Mouse (Mus musculus) hindbrain, postnatal 0 days (tissue): ENCODE results near the gene Lrba. TPM values are rescaled to one million over a fixed set of nuclear protein-coding genes. Genes with fewer than 3 reads are reported as not detected.
A peak's percentile ranks its signal among the peaks of the same experiment; 100 is the strongest.

ENCODE experiments used
- ATAC-seq: fragments of 200-750 bp; cut with Nextera tagmentation; 2 replicates; pipeline ENCODE4 v1.8.0; 2017; ENCODE audit warnings: mild to moderate bottlenecking, moderate TSS enrichment, moderate library complexity
- DNase-seq: peaks from one replicate; pipeline ENCODE4 v3.0.0-alpha.2; 2015; ENCODE audit warnings: low spot score
- H3K27ac ChIP-seq: fragments of 300-500 bp; sonication (generic); 2 replicates; pipeline ENCODE4 v1.5.1; 2014; ENCODE audit warnings: mild to moderate bottlenecking
- H3K27me3 ChIP-seq: fragments of 300-500 bp; sonication (generic); 2 replicates; pipeline ENCODE4 v1.6.1; 2014; ENCODE audit warnings: low read length, mixed read lengths; ENCODE audit not compliant: insufficient read depth
- H3K36me3 ChIP-seq: fragments of 300-500 bp; sonication (generic); 2 replicates; pipeline ENCODE4 v1.6.1; 2014; ENCODE audit warnings: low read length, mixed read lengths; ENCODE audit not compliant: insufficient read depth
- H3K4me1 ChIP-seq: fragments of 300-500 bp; sonication (generic); 2 replicates; pipeline ENCODE4 v1.6.1; 2014; ENCODE audit warnings: antibody characterized with exemption, low read length, mixed read lengths; ENCODE audit not compliant: insufficient read depth
- H3K4me2 ChIP-seq: fragments of 300-500 bp; sonication (generic); 2 replicates; pipeline ENCODE4 v1.6.1; 2014; ENCODE audit warnings: low read depth, mild to moderate bottlenecking, low read length, moderate library complexity, mixed read lengths
- H3K4me3 ChIP-seq: fragments of 300-500 bp; sonication (generic); 2 replicates; pipeline ENCODE4 v1.5.1; 2014; ENCODE audit warnings: low read length
- H3K9ac ChIP-seq: fragments of 300-500 bp; sonication (generic); replicated peaks from 2 replicates; pipeline ENCODE4 v1.6.1; 2014; ENCODE audit warnings: mild to moderate bottlenecking, low read length, moderate library complexity, mixed read lengths
- H3K9me3 ChIP-seq: fragments of 300-500 bp; sonication (generic); 2 replicates; pipeline ENCODE4 v1.6.1; 2016; ENCODE audit warnings: low read length, mixed read lengths
- CTCF ChIP-seq: IDR thresholded peaks from 2 replicates; pipeline ENCODE4 v1.5.1; 2016; ENCODE audit warnings: antibody characterized with exemption, control low read depth, low read depth
- WGBS: fragments of 180-500 bp; shearing (Covaris S2); extraction: QIAGEN DNeasy Blood & Tissue Kit; methylation state at CpG from one replicate; pipeline ENCODE4 v1.1.7; 2014; 5-methylcytosine and 5-hydroxymethylcytosine counted together
- polyA plus RNA-seq: library from polyadenylated mRNA; unstranded; fragments of >200 nt; fragmentation: Nextera tagmentation; extraction: Ambion mirVana; gene quantifications from 2 replicates; pipeline ENCODE4 v1.2.1, GENCODE M21; 2015
- total RNA-seq: library from RNA; depleted of rRNA; stranded (reverse); fragments of >200 nt; gene quantifications from 2 replicates; pipeline ENCODE4 v1.2.3, GENCODE M21; 2014

Gene Lrba
- total and polyA plus RNA-seq, 2 experiments from 2014 or later: 5.5 to 36.6 TPM

DNA sequence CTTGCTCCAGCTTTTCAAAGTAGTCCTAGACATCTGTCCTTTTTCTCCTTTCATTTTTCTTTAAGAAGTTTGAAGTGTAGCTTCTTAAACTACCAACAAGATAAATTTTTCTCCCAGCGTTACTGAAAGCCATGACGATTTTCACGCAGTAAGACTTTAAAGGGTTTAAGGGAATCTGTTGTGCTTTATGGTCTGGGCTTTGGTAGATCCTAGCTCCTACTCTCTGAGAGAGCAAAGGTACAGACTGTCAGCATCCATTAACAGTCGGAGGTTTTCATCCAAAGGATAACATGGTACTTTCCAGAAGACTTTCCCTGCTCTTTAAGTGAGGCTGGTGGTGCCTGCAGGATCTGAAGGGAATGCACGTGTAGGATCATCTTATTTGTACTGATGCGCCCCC, 544.5 kb downstream of the Lrba start:
- Histone ChIP-seq H3K36me3 (no peaks in the 10 kb centered on the region), H3K4me2 (0 out of 2 replicates have a peak overlapping the region, but pooled peaks have one; percentile 10), H3K27me3 (no peaks in the 10 kb centered on the region), H3K9me3 (no peaks in the 10 kb centered on the region), H3K9ac (no peak overlapping the region), H3K4me1 (peaks cover 4% of the 10 kb centered on the region; the same call in 1 of the 2 replicates), H3K4me3 (no peak overlapping the region), H3K27ac (0 out of 2 replicates have a peak overlapping the region, but pooled peaks have one; percentile 20)
- DNase-seq (no peak), ATAC-seq (no peak)
- WGBS: 56% methylated on average over 6 of the region's 6 CpGs
- no peak for TF ChIP-seq CTCF

DNA sequence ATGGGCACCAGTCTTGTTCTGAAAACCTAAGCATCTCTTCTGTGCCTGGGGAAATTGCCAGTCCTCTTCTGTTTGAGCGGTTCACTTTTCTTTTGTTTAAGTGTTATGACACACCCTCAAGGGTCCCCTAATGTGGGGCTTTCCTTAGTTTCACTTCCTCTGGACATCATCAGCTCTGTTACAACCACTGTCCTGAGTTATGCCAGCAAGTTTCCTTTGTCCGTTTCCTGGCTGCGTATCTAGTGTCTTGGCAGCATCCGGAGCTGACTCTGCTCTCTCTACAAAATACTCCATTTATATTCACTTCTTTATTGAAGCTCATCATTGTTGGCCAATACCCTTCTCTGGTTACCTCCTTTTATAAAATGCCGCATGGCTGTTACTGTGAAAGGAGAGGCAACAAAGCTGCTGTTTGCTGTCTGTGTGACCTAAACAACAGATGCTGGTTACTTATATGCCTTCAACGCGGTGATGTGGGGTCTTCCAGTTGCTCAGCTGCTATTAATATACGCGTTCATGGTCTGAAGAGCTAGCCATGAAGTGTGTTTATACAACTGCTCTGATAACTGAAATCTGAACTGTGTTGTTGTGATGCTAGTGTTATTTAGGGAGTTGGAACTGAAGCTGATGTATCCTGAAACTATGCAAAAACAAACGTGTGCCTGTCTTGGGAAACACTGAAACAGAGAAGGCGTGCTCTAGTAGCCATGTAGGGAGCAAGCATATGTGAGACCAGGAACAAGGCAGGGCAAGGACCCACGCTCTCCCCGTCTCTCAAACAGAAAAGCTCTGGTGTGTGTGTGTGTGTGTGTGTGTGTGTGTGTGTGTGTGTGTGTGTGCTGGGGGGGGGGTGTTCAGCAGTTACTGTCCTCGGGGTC, 550.3 kb downstream of the Lrba start:
- Histone ChIP-seq H3K27me3 (no peaks in the 10 kb centered on the region), H3K36me3 (no peaks in the 10 kb centered on the region), H3K9me3 (no peaks in the 10 kb centered on the region), H3K9ac (no peak overlapping the region), H3K4me3 (no peak overlapping the region), H3K4me2 (peak overlapping the region; percentile 13; the same call in 1 of the 2 replicates), H3K4me1 (0 out of 2 replicates have a peak, but pooled peaks cover 4% of the 10 kb centered on the region), H3K27ac (peak overlapping the region; percentile 57)
- TF ChIP-seq CTCF: no peak
- ATAC-seq (peak; percentile 71), DNase-seq (no peak)
- WGBS: 25% methylated on average over 14 of the region's 14 CpGs

DNA sequence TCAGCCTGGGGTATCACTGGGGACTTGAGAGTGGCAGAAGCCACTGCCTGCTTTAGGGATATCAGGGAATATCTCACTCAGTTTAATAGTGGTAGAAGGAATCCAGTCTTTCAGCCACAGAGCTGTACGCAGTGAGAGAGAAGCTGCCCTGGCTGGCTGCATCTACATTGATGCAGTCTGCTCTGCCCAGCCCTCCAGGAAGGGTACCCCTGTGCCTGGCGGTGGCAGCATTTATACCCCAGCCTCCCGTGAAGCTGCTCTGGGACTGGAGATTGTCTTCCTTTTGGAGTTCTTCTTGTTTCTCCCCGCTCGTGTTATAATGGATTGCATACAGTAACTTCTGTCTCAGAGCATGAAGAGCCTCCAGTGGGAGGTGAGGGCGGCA, 551.0 kb downstream of the Lrba start:
- ATAC-seq (peak; percentile 61), DNase-seq (no peak)
- Histone ChIP-seq H3K27ac (peak overlapping the region; percentile 57), H3K4me1 (0 out of 2 replicates have a peak, but pooled peaks cover 4% of the 10 kb centered on the region), H3K9ac (no peak overlapping the region), H3K4me3 (no peak overlapping the region), H3K4me2 (no peak overlapping the region), H3K9me3 (no peaks in the 10 kb centered on the region), H3K27me3 (no peaks in the 10 kb centered on the region), H3K36me3 (no peaks in the 10 kb centered on the region)
- WGBS: 40% methylated on average over 6 of the region's 6 CpGs
- no peak for TF ChIP-seq CTCF

DNA sequence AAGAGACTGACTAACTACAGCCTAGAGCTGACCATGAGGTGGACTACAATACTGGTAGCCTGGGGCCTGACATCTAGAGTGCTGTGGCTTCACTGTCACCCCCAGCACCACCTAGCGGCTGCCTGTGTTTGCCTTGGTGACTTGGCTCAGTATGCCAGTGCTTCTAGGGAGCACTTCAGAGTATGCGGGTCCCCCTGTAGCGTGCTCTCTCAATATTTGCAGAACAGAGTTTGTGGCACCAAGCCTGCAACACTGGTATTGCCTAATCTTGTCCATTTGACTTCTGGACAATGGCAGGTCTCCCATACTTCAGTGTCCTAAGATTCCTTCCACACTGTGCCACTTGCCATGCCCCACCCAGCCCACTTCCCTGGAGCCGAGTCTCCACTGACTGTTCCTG, 555.2 kb downstream of the Lrba start:
- Histone ChIP-seq H3K4me2 (no peak overlapping the region), H3K36me3 (peaks cover 7% of the 10 kb centered on the region), H3K9ac (no peak overlapping the region), H3K27me3 (no peaks in the 10 kb centered on the region), H3K27ac (no peak overlapping the region), H3K4me1 (0 out of 2 replicates have a peak, but pooled peaks cover 4% of the 10 kb centered on the region), H3K4me3 (no peak overlapping the region), H3K9me3 (no peaks in the 10 kb centered on the region)
- DNase-seq: no peak
- 73% methylated on average over 4 of the region's 4 CpGs for WGBS
- ATAC-seq: no peak
- peak; percentile 63 for TF ChIP-seq CTCF

DNA sequence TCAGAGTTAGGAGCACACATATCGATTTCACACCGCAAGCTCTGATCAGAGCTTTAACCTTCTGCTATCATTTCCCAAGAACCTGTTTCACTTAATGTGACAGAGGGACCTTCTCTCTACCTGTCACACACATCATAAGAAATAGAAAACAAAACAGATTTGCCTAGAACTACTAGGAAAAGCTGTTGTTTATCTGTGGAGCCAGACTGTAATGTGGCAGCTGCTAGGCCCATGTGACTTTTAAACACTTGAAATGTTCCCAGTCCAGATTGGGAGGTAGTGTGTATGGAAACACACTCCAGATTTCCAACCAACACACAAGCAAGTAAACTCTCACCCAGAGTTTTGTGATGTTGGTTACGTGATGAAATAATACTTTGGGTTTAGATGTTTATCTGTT, 559.6 kb downstream of the Lrba start:
- no peaks in the 10 kb centered on the region for H3K27me3 ChIP-seq
- H3K4me3 ChIP-seq: no peak overlapping the region
- no peak overlapping the region for H3K9ac ChIP-seq
- WGBS: 87% methylated on average over 3 of the region's 3 CpGs
- ATAC-seq (no peak), DNase-seq (no peak)
- no peaks in the 10 kb centered on the region for H3K9me3 ChIP-seq
- H3K27ac ChIP-seq: no peak overlapping the region
- no peak overlapping the region for H3K4me2 ChIP-seq
- TF ChIP-seq CTCF: no peak
- H3K4me1 ChIP-seq: peaks cover 13% of the 10 kb centered on the region
- H3K36me3 ChIP-seq: peaks cover 10% of the 10 kb centered on the region

DNA sequence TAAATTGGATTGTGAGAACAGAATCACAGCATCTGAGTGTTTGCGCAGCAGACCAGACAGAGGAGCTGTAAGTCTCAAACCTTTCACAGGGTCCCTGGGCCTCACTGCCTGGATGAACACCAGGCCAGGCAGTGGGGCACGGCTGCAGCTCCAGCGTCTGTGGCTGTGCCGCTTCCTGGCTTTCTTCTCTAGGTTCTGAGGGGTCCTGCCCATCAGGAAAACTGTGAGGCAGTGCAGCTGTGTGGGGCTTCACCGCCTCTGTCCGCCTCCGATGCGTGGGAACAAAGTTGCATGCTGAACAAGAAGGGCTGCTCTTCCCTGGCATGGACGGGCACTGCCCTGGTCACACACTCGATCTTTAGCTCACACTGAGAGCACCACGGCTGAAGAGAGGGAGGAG, 560.5 kb downstream of the Lrba start:
- WGBS: 61% methylated on average over 11 of the region's 11 CpGs
- no peak overlapping the region for H3K9ac ChIP-seq
- DNase-seq: no peak

DNA sequence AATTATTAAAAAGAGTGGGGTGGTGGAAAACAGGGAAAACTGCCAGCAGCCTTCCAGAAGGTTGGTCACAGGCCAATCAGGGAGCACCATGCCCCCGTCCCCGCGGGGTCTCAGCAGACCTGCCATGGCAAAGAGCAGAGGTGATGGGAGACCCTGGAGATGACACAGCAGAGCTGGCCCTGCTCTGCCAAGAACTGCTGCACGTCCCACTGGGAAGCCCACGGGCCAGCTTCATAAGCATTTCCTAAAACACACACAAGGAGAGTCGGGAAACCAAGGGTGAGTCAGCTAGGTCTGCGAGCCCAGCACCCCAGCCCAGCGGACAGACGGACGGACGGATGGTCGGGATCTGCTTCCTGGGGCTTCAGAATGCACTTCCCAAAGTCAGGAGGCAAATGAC, 561.8 kb downstream of the Lrba start:
- ATAC-seq (no peak), DNase-seq (peak; percentile 42)
- Histone ChIP-seq H3K4me3 (no peak overlapping the region), H3K27ac (peak overlapping the region; percentile 83), H3K4me2 (no peak overlapping the region), H3K4me1 (peaks cover 14% of the 10 kb centered on the region), H3K9me3 (no peaks in the 10 kb centered on the region), H3K9ac (0 out of 2 replicates have a peak overlapping the region, but pooled peaks have one; percentile 21), H3K27me3 (no peaks in the 10 kb centered on the region), H3K36me3 (peaks cover 10% of the 10 kb centered on the region)
- no peak for TF ChIP-seq CTCF
- 50% methylated on average over 12 of the region's 12 CpGs for WGBS

More for the DNA sequence above, 560.5 kb downstream of the Lrba start:
- Histone ChIP-seq H3K27me3 (no peaks in the 10 kb centered on the region), H3K4me1 (peaks cover 14% of the 10 kb centered on the region), H3K4me2 (no peak overlapping the region), H3K36me3 (peaks cover 10% of the 10 kb centered on the region), H3K27ac (peak overlapping the region; percentile 83; the same call in 1 of the 2 replicates), H3K9me3 (no peaks in the 10 kb centered on the region), H3K4me3 (no peak overlapping the region)
- no peak for TF ChIP-seq CTCF
- no peak for ATAC-seq
